Mouse (Mus musculus) myocyte (in vitro differentiated cells): ENCODE data around the gene Rab2b.

Experiments used
- MYOG ChIP-seq, 3 experiments: IDR thresholded peaks; one replicate each; pipeline ENCODE4 v1.6.1; 2011; ENCODE audit warnings: control low read depth in 2 of 3, low read depth in 2 of 3, mild to moderate bottlenecking in 2 of 3; ENCODE audit not compliant: insufficient read length in 2 of 3, control insufficient read depth in 1 of 3, insufficient read depth in 1 of 3
- POLR2A ChIP-seq: IDR thresholded peaks from one replicate; pipeline ENCODE4 v1.6.1; 2011; ENCODE audit warnings: low read depth, mild to moderate bottlenecking, control low read depth, moderate library complexity; ENCODE audit not compliant: insufficient read length

GRCm38 (mm10) chr14:52325890-52326289, 46.5 kb upstream of the Rab2b start:
- TF ChIP-seq POLR2A (no peak), MYOG (IDR thresholded peaks at IDR 0.05; ENCODE audit: control insufficient read depth in 1 of 3, insufficient read depth in 1 of 3, insufficient read length in 2 of 3, low read depth in 2 of 3) (no peak)
